In genomic region chr13:9578456-9578855, GRCm38 (mm10) we compare ENCODE assay signal across 13 mouse cellular contexts.
DNase-seq lines count a peak whose midpoint lies in the region; ATAC-seq and TF ChIP-seq lines count a peak whose summit lies in the region.
"Had no signal": no experiment of that assay in that cellular context is flagged by ENCODE, and none has a peak within 500 bp of the region (broad histone marks: within the 10 kb centered on the region; RNA-seq: fewer than 3 reads in every experiment).

No protein-coding gene starts in this region.

- no peaks in the 10 kb centered on the region for H3K4me1 ChIP-seq in kidney, embryonic 14.5 days (ENCODE audit: control insufficient read depth, insufficient read depth, low read length)
- H3K4me1 ChIP-seq in heart, postnatal 0 days (ENCODE audit: control insufficient read depth, insufficient read depth), result no peaks in the 10 kb centered on the region; the same call in 1 of the 2 replicates
- no peaks in the 10 kb centered on the region for H3K4me1 ChIP-seq in lung, postnatal 0 days (ENCODE audit: insufficient read depth, low read depth, low read length)
- H3K4me1 ChIP-seq: embryonic facial prominence, embryonic 12.5 days; limb, embryonic 12.5 days; megakaryocyte, embryonic 14.5 days; neural tube, embryonic 12.5 days had no signal

- H3K9ac ChIP-seq in kidney, embryonic 14.5 days (ENCODE audit: low read depth, low read length), result no peak overlapping the region
- H3K9ac ChIP-seq in heart, postnatal 0 days (replicated peaks; ENCODE audit: low read depth, low read length), result no peak overlapping the region
- no peak overlapping the region for H3K9ac ChIP-seq in lung, postnatal 0 days (replicated peaks; ENCODE audit: low read depth)
- H3K9ac ChIP-seq: embryonic facial prominence, embryonic 12.5 days; limb, embryonic 12.5 days; neural tube, embryonic 12.5 days had no signal

- WGBS in kidney, embryonic 14.5 days, result 76% methylated on average over 4 of the region's 4 CpGs
- WGBS in heart, postnatal 0 days, result 65% methylated on average over 4 of the region's 4 CpGs
- 47% methylated on average over 4 of the region's 4 CpGs for WGBS in lung, postnatal 0 days

- peak; percentile 6 to 11 for DNase-seq in kidney, adult 8-10 months
- peak; percentile 32 for DNase-seq in adrenal gland, postnatal 14 days
- peak; percentile 27 for DNase-seq in heart, postnatal 0 days (ENCODE audit: low spot score)
- DNase-seq in lung, postnatal 0 days (ENCODE audit: low spot score), result peak; percentile 90
- DNase-seq in left cerebral cortex, adult 2 months (ENCODE audit: extremely low spot score in 1 of 2, low spot score in 2 of 2), result no peak
- DNase-seq in neural tube, embryonic 10.5 days (ENCODE audit: extremely low spot score, low spot score), result no peak
- DNase-seq: right cerebral cortex, postnatal 25 days had no signal

- H3K27ac ChIP-seq in kidney, embryonic 14.5 days (ENCODE audit: low read depth, low read length), result no peak overlapping the region
- H3K27ac ChIP-seq in heart, postnatal 0 days (ENCODE audit: low read depth), result no peak overlapping the region
- H3K27ac ChIP-seq in lung, postnatal 0 days (ENCODE audit: low read length), result no peak overlapping the region
- H3K27ac ChIP-seq in left cerebral cortex, adult 2 months, result no peak overlapping the region
- H3K27ac ChIP-seq: embryonic facial prominence, embryonic 12.5 days; layer of hippocampus, adult 2 months; limb, embryonic 12.5 days; neural tube, embryonic 12.5 days had no signal

- H3K36me3 ChIP-seq in kidney, embryonic 14.5 days (ENCODE audit: control insufficient read depth, insufficient read depth, low read length), result peaks cover 4% of the 10 kb centered on the region; the same call in 1 of the 2 replicates
- H3K36me3 ChIP-seq in heart, postnatal 0 days (replicated peaks; ENCODE audit: control insufficient read depth, insufficient read depth, low read length), result peaks cover 28% of the 10 kb centered on the region
- H3K36me3 ChIP-seq in lung, postnatal 0 days (ENCODE audit: insufficient read depth, low read length), result no peaks in the 10 kb centered on the region

- H3K9me3 ChIP-seq in kidney, embryonic 14.5 days (ENCODE audit: control insufficient read depth, low read length), result no peaks in the 10 kb centered on the region
- no peaks in the 10 kb centered on the region for H3K9me3 ChIP-seq in heart, postnatal 0 days (replicated peaks; ENCODE audit: control insufficient read depth, low read length)
- H3K9me3 ChIP-seq in lung, postnatal 0 days (ENCODE audit: low read length), result no peaks in the 10 kb centered on the region
- H3K9me3 ChIP-seq: embryonic facial prominence, embryonic 12.5 days; limb, embryonic 12.5 days; megakaryocyte, embryonic 14.5 days; neural tube, embryonic 12.5 days had no signal

- TF ChIP-seq CTCF in heart, postnatal 0 days (IDR thresholded peaks at IDR 0.05; ENCODE audit: low read depth), result no peak
- no peak for TF ChIP-seq CTCF in lung, postnatal 0 days (IDR thresholded peaks at IDR 0.05)
- no peak for TF ChIP-seq CTCF in left cerebral cortex, adult 2 months (IDR thresholded peaks at IDR 0.05)

- no peaks in the 10 kb centered on the region for H3K27me3 ChIP-seq in kidney, embryonic 14.5 days (ENCODE audit: control insufficient read depth, insufficient read depth, low read length)
- no peaks in the 10 kb centered on the region for H3K27me3 ChIP-seq in heart, postnatal 0 days (ENCODE audit: control insufficient read depth, insufficient read depth, low read length)
- no peaks in the 10 kb centered on the region for H3K27me3 ChIP-seq in lung, postnatal 0 days (replicated peaks; ENCODE audit: insufficient read depth, low read length)
- H3K27me3 ChIP-seq: embryonic facial prominence, embryonic 12.5 days; limb, embryonic 12.5 days; megakaryocyte, embryonic 14.5 days; neural tube, embryonic 12.5 days had no signal

- TF ChIP-seq EP300 in heart, postnatal 0 days (IDR thresholded peaks at IDR 0.05; ENCODE audit: low read depth), result no peak
- peak; percentile 47; the same call in 1 of the 2 replicates for TF ChIP-seq EP300 in lung, postnatal 0 days (IDR thresholded peaks at IDR 0.05)

- no peak overlapping the region for H3K4me3 ChIP-seq in kidney, embryonic 14.5 days (ENCODE audit: low read length)
- no peak overlapping the region for H3K4me3 ChIP-seq in heart, postnatal 0 days (ENCODE audit: low read depth, low read length)
- H3K4me3 ChIP-seq in lung, postnatal 0 days (ENCODE audit: low read depth, low read length), result no peak overlapping the region
- H3K4me3 ChIP-seq in left cerebral cortex, adult 2 months, result no peak overlapping the region
- H3K4me3 ChIP-seq: embryonic facial prominence, embryonic 12.5 days; layer of hippocampus, adult 2 months; limb, embryonic 12.5 days; megakaryocyte, embryonic 14.5 days; neural tube, embryonic 12.5 days had no signal

- H3K4me2 ChIP-seq in kidney, embryonic 14.5 days (replicated peaks; ENCODE audit: low read depth, low read length), result no peak overlapping the region
- no peak overlapping the region for H3K4me2 ChIP-seq in heart, postnatal 0 days (ENCODE audit: low read depth, low read length)
- H3K4me2 ChIP-seq in lung, postnatal 0 days (replicated peaks; ENCODE audit: low read depth, low read length), result no peak overlapping the region
- H3K4me2 ChIP-seq: embryonic facial prominence, embryonic 12.5 days; limb, embryonic 12.5 days; neural tube, embryonic 12.5 days had no signal

- intact Hi-C loops in left cerebral cortex, adult 2 months (cut with DNase I), result no loop called here

- no peak for ATAC-seq in kidney, embryonic 14.5 days (ENCODE audit: low FRiP score, low TSS enrichment)
- 0 out of 2 replicates have a peak, but pooled peaks have one; percentile 20 for ATAC-seq in heart, postnatal 0 days (ENCODE audit: insufficient read depth, low read depth)
- peak; percentile 96 for ATAC-seq in lung, postnatal 0 days

Comparison
In these comparisons a context has a peak if more than half of its experiments do, and no peak if none do; other contexts are left out.
1. DNase-seq: peak in kidney, adult 8-10 months (2 of 2), adrenal gland, postnatal 14 days (single experiment), heart, postnatal 0 days (single experiment) and lung, postnatal 0 days (single experiment); none in left cerebral cortex, adult 2 months (0 of 2) and neural tube, embryonic 10.5 days (single experiment).